Mouse (Mus musculus): ENCODE measurements around the gene Tet3.

GRCm38 (mm10) chr6:83455328-83456130, 3.4 kb downstream of the Tet3 start:
- TF ChIP-seq CTCF (IDR thresholded peaks at IDR 0.05; ENCODE audit: borderline replicate concordance, insufficient read depth, low read length) (no peak), POLR2A (IDR thresholded peaks at IDR 0.05; ENCODE audit: low read depth, low read length) (no peak)
